Mouse (Mus musculus) embryonic facial prominence, embryonic 13.5 days (tissue): ENCODE results near the gene Cyp20a1. TPM values are rescaled to one million over a fixed set of nuclear protein-coding genes. Genes with fewer than 3 reads are reported as not detected.
A peak's percentile ranks its signal among the peaks of the same experiment; 100 is the strongest.

Experiments
- ATAC-seq: fragments of 200-750 bp; cut with Nextera tagmentation; 2 replicates; pipeline ENCODE4 v1.8.0; 2017; ENCODE audit warnings: low read depth; ENCODE audit not compliant: insufficient number of reproducible peaks, insufficient read depth, low FRiP score, low TSS enrichment
- H3K27ac ChIP-seq: fragments of 300-500 bp; sonication (generic); 2 replicates; pipeline ENCODE4 v1.5.1; 2015; ENCODE audit warnings: moderate library complexity, mild to moderate bottlenecking, inconsistent platforms
- H3K27me3 ChIP-seq: fragments of 300-500 bp; sonication (generic); 2 replicates; pipeline ENCODE4 v1.6.1; 2015; ENCODE audit warnings: mild to moderate bottlenecking, inconsistent platforms
- H3K36me3 ChIP-seq: fragments of 300-500 bp; sonication (generic); 2 replicates; pipeline ENCODE4 v1.6.1; 2015; ENCODE audit warnings: mild to moderate bottlenecking, inconsistent platforms
- H3K4me1 ChIP-seq: fragments of 300-500 bp; sonication (generic); 2 replicates; pipeline ENCODE4 v1.6.1; 2015; ENCODE audit warnings: inconsistent platforms
- H3K4me2 ChIP-seq: fragments of 300-500 bp; sonication (generic); 2 replicates; pipeline ENCODE4 v1.6.1; 2015; ENCODE audit warnings: moderate library complexity, mild to moderate bottlenecking, inconsistent platforms
- H3K4me3 ChIP-seq: fragments of 300-500 bp; sonication (generic); 2 replicates; pipeline ENCODE4 v1.5.1; 2015; ENCODE audit warnings: mild to moderate bottlenecking, inconsistent platforms
- H3K9ac ChIP-seq: fragments of 300-500 bp; sonication (generic); 2 replicates; pipeline ENCODE4 v1.6.1; 2015; ENCODE audit warnings: mild to moderate bottlenecking, inconsistent platforms
- H3K9me3 ChIP-seq: fragments of 300-500 bp; sonication (generic); 2 replicates; pipeline ENCODE4 v1.6.1; 2016; ENCODE audit warnings: inconsistent platforms
- WGBS: fragments of 180-500 bp; shearing (Covaris S2); methylation state at CpG from one replicate; pipeline ENCODE4 v1.1.7; 2015; ENCODE audit warnings: mixed read lengths; 5-methylcytosine and 5-hydroxymethylcytosine counted together
- polyA plus RNA-seq: library from polyadenylated mRNA; unstranded; fragments of >200 nt; fragmentation: Nextera tagmentation; extraction: Ambion mirVana; gene quantifications from 2 replicates; pipeline ENCODE4 v1.2.1, GENCODE M21; 2015

Gene Cyp20a1
- polyA plus RNA-seq: 19.4 and 24.7 TPM in 2 replicates

GRCm38 (mm10) chr1:60342808-60343629 is at the start of gene Cyp20a1:
Cyp20a1 (plus strand) TSS chr1:60343323.
- Histone ChIP-seq H3K4me3 (peak within 1 kb of the TSS; percentile 70), H3K27me3 (no peaks in the 10 kb centered on the region), H3K4me2 (peak within 1 kb of the TSS; percentile 73), H3K9ac (peak within 1 kb of the TSS; percentile 82), H3K27ac (peak within 1 kb of the TSS; percentile 94), H3K4me1 (peaks cover 12% of the 10 kb centered on the region), H3K9me3 (no peaks in the 10 kb centered on the region), H3K36me3 (peaks cover 8% of the 10 kb centered on the region)
- WGBS: under 1% methylated on average over 60 of the region's 60 CpGs
- ATAC-seq: peak; percentile 97

GRCm38 (mm10) chr1:60293921-60294320 is 49.2 kb upstream of the Cyp20a1 start:
- H3K36me3 ChIP-seq: peaks cover 50% of the 10 kb centered on the region
- H3K27me3 ChIP-seq: no peaks in the 10 kb centered on the region
- H3K9me3 ChIP-seq: no peaks in the 10 kb centered on the region
- ATAC-seq: no peak
- H3K27ac ChIP-seq: no peak overlapping the region
- no peak overlapping the region for H3K9ac ChIP-seq
- no peak overlapping the region for H3K4me2 ChIP-seq
- H3K4me1 ChIP-seq: no peaks in the 10 kb centered on the region
- H3K4me3 ChIP-seq: no peak overlapping the region
- WGBS: 76% methylated on average over 1 of the region's 1 CpGs

DNA sequence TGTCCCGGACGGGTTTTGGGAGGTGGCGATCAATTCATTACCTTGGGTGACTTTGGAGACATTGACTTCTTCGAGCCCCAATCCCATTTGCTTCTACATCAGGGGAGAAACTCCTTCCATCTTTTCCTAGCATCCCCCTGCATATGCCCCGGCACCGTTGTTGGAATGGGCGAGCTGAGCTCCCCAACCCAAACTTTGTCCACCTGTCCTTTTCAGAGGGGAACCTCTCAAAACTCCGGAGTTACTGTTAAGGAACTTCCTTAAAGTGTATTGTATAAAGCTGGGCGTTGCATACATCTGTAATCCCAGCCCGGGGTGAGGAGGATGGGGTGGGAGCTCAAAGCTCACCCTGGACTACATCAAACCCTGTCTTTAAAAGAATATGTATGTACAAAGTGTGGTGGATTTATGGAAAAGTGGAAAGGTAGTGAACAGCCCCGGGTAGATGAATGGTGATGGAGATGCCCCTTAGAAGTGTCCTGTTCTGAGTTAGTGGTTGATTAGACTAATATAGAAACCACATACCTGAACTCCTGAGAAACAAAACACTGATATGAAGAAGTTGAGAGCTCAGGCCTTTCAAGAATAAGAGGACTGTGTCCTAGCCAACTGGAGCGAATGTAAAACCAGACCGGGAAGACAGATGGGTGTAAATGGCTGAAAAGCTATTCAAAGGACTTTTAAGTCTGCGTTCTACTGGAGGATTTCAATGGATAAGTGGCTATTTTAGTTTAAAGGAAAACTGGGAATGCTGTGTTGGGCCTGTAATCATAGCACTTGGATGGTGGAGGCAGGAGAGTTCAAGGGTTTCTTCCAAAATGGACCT is 720 bp downstream of the Cyp20a1 start:
- H3K4me3 ChIP-seq: peak overlapping the region; percentile 70
- H3K27me3 ChIP-seq: no peaks in the 10 kb centered on the region
- no peaks in the 10 kb centered on the region for H3K9me3 ChIP-seq
- H3K4me1 ChIP-seq: peaks cover 12% of the 10 kb centered on the region
- H3K4me2 ChIP-seq: peak overlapping the region; percentile 73
- peaks cover 5% of the 10 kb centered on the region for H3K36me3 ChIP-seq
- peak overlapping the region; percentile 82 for H3K9ac ChIP-seq
- peak overlapping the region; percentile 94 for H3K27ac ChIP-seq
- no peak for ATAC-seq
- WGBS: 13% methylated on average over 14 of the region's 14 CpGs

DNA sequence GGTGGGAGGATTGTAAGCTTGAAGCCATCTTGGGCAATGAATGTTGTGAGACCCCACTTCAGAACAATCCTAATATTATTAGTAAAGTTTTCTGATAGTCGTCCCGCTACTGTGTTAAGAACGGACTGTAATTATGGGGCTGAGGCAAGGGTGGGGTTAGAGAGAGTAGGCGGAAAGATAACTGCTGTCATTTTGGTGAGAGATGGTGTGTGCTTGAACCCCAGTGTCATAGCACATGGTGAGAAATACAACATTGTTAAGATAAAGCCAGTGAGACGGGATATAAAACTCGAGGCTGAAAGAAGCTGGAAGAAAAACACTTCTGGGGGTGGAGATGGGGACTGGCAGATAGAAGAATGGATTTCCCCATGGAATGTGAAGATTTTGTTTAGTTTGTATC is 1.5 kb downstream of the Cyp20a1 start:
- Histone ChIP-seq H3K27me3 (no peaks in the 10 kb centered on the region), H3K4me2 (no peak overlapping the region), H3K4me1 (peaks cover 12% of the 10 kb centered on the region), H3K4me3 (no peak overlapping the region), H3K9ac (no peak overlapping the region), H3K36me3 (peaks cover 4% of the 10 kb centered on the region; the same call in 1 of the 2 replicates), H3K27ac (no peak overlapping the region), H3K9me3 (peaks cover 5% of the 10 kb centered on the region; the same call in 1 of the 2 replicates)
- WGBS: 89% methylated on average over 6 of the region's 6 CpGs
- no peak for ATAC-seq

- Histone ChIP-seq H3K9me3 (peaks cover 10% of the 10 kb centered on the region; the same call in 1 of the 2 replicates), H3K9ac (no peak overlapping the region), H3K27me3 (no peaks in the 10 kb centered on the region), H3K4me2 (no peak overlapping the region), H3K36me3 (peaks cover 10% of the 10 kb centered on the region; the same call in 1 of the 2 replicates), H3K4me1 (peaks cover 12% of the 10 kb centered on the region), H3K27ac (no peak overlapping the region), H3K4me3 (no peak overlapping the region)
- ATAC-seq: no peak
- WGBS: 79% methylated on average over 2 of the region's 2 CpGs
Observed at GRCm38 (mm10) chr1:60345712-60346111, 2.6 kb downstream of the Cyp20a1 start.

GRCm38 (mm10) chr1:60352786-60353185 is 9.7 kb downstream of the Cyp20a1 start:
- H3K9me3 ChIP-seq: peaks cover 10% of the 10 kb centered on the region; the same call in 1 of the 2 replicates
- H3K9ac ChIP-seq: no peak overlapping the region
- H3K27ac ChIP-seq: peak overlapping the region; percentile 22; the same call in 1 of the 2 replicates
- ATAC-seq: no peak
- H3K4me3 ChIP-seq: no peak overlapping the region
- peaks cover 21% of the 10 kb centered on the region for H3K36me3 ChIP-seq
- no peaks in the 10 kb centered on the region for H3K4me1 ChIP-seq
- 71% methylated on average over 5 of the region's 5 CpGs for WGBS
- H3K27me3 ChIP-seq: no peaks in the 10 kb centered on the region
- no peak overlapping the region for H3K4me2 ChIP-seq

DNA sequence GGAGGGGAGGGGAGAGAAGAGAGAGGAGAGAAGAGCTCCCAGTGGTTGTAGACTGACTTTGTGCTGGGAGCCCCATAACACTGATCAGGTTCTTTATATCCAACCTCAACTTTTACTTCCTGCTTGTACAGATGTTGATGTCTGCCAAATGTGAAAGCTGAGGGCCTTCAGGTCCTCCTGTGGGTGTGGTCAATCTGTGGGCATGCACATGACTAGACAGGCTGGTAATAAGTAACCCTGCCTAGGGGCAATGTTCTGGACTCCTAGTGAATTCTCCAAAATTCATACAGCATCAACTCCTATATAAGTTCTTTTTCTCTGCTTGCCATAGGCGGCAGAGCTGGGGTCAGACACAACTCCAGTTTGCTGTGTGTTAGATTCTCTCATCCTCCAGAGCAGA is 18.5 kb downstream of the Cyp20a1 start:
- H3K36me3 ChIP-seq: peaks cover 18% of the 10 kb centered on the region
- WGBS: 93% methylated on average over 1 of the region's 1 CpGs
- no peaks in the 10 kb centered on the region for H3K9me3 ChIP-seq
- H3K27me3 ChIP-seq: no peaks in the 10 kb centered on the region
- ATAC-seq: no peak
- H3K4me2 ChIP-seq: no peak overlapping the region
- no peak overlapping the region for H3K9ac ChIP-seq
- H3K4me3 ChIP-seq: no peak overlapping the region
- H3K4me1 ChIP-seq: no peaks in the 10 kb centered on the region
- no peak overlapping the region for H3K27ac ChIP-seq

GRCm38 (mm10) chr1:60376556-60376955 is 33.4 kb downstream of the Cyp20a1 start:
- WGBS: 77% methylated on average over 1 of the region's 1 CpGs
- H3K9ac ChIP-seq: no peak overlapping the region
- no peak overlapping the region for H3K4me3 ChIP-seq
- no peaks in the 10 kb centered on the region for H3K9me3 ChIP-seq
- no peak overlapping the region for H3K27ac ChIP-seq
- no peaks in the 10 kb centered on the region for H3K27me3 ChIP-seq
- H3K4me2 ChIP-seq: no peak overlapping the region
- no peaks in the 10 kb centered on the region for H3K4me1 ChIP-seq
- no peak for ATAC-seq
- H3K36me3 ChIP-seq: peaks cover 36% of the 10 kb centered on the region

GRCm38 (mm10) chr1:60381910-60382309 is 38.8 kb downstream of the Cyp20a1 start:
- no peaks in the 10 kb centered on the region for H3K4me1 ChIP-seq
- no peak overlapping the region for H3K9ac ChIP-seq
- H3K27ac ChIP-seq: no peak overlapping the region
- 82% methylated on average over 3 of the region's 3 CpGs for WGBS
- H3K4me2 ChIP-seq: no peak overlapping the region
- H3K27me3 ChIP-seq: no peaks in the 10 kb centered on the region
- no peak overlapping the region for H3K4me3 ChIP-seq
- ATAC-seq: no peak
- peaks cover 34% of the 10 kb centered on the region for H3K36me3 ChIP-seq
- no peaks in the 10 kb centered on the region for H3K9me3 ChIP-seq

DNA sequence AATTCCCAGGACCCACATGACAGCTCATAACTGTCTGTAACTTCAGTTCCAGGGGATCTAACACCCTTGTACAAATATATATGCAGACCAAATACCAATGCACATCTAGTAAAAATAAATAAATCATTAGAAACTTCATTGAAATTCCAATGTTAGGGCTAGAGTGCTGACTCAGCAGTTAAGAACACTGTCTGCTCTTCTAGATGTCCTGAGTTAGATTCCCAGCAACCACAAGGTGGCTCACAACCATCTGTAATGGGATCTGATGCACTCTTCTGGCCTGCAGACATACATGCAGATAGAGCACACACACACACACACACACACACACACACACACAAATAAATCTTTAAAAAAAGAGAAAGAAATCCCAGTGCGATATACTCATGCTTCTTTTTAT is 61.7 kb downstream of the Cyp20a1 start:
- Histone ChIP-seq H3K4me2 (no peak overlapping the region), H3K4me1 (0 out of 2 replicates have a peak, but pooled peaks cover 7% of the 10 kb centered on the region), H3K27me3 (no peaks in the 10 kb centered on the region), H3K4me3 (no peak overlapping the region), H3K36me3 (no peaks in the 10 kb centered on the region), H3K9me3 (no peaks in the 10 kb centered on the region), H3K9ac (no peak overlapping the region), H3K27ac (no peak overlapping the region)
- 93% methylated on average over 1 of the region's 1 CpGs for WGBS
- no peak for ATAC-seq

- Histone ChIP-seq H3K4me1 (peaks cover 16% of the 10 kb centered on the region), H3K9ac (peak overlapping the region; percentile 94), H3K27ac (peak overlapping the region; percentile 96), H3K4me3 (peak overlapping the region; percentile 85), H3K36me3 (no peaks in the 10 kb centered on the region), H3K9me3 (no peaks in the 10 kb centered on the region), H3K27me3 (no peaks in the 10 kb centered on the region), H3K4me2 (peak overlapping the region; percentile 65)
- 9% methylated on average over 13 of the region's 13 CpGs for WGBS
- ATAC-seq: peak; percentile 34; the same call in 1 of the 2 replicates
Observed at GRCm38 (mm10) chr1:60408501-60409167, 65.5 kb downstream of the Cyp20a1 start.
